Mouse (Mus musculus) mouse embryonic stem cell (cell line): ENCODE measurements around the gene Sgsm3.
"Not testable (repeated sequence)": the region's sequence is repeated elsewhere in the genome, so short reads cannot be mapped to it uniquely, and the experiment has no call there.

ENCODE experiments used
- in situ Hi-C, 2 experiments: fragments of 300-500 bp; cut with MboI; formaldehyde crosslinking; loops; 1 replicate in 1 of 2; 3 replicates in 1 of 2; pipeline ENCODE4 v1.14.3; 2019 to 2020; ENCODE audit warnings: low sequenced_read_pairs in 2 of 2, low pct_unique_long_range_greater_than_20kb in 1 of 2, mixed read lengths in 1 of 2; ENCODE audit not compliant: unreplicated experiment in 1 of 2

Gene Sgsm3

DNA sequence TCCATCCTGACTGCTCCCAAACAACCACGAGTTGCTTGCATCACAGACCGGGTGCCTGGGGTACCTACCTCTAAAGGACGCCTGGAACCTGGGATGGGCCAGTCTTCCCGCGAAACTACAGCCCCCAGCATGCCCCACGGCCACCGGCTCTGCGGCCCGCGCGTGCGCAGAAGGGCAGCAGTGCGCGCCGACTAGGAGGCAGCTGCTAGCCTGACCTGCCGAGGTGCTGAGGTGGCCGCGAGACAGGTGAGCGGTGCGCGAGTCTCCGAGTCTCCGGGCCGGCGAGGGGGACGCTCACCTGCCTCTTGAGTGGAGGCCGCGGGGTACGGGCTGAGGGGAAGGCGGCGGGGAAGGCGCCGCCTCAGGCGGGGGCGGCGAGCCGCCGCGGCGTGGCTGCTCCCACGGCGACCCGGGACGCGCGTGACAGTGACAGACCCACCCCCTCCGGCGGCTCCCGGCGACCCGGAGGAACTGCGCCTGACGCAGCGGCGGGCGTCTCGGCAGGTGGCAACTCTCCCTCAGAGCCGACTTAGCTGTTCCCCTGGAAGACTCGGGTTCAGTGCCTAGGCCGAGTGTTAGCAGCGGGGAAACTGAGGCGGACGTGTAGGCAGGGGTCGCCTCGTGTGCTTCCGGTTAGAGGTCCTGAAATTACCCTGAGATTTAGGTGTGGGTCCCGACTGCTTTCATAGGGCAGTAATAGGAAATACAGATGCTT is at the start of gene Sgsm3:
TSS of gene Sgsm3 (plus strand) at position 146 of the 715 bp plus-strand sequence.
- in situ Hi-C loops: no loop called here

DNA sequence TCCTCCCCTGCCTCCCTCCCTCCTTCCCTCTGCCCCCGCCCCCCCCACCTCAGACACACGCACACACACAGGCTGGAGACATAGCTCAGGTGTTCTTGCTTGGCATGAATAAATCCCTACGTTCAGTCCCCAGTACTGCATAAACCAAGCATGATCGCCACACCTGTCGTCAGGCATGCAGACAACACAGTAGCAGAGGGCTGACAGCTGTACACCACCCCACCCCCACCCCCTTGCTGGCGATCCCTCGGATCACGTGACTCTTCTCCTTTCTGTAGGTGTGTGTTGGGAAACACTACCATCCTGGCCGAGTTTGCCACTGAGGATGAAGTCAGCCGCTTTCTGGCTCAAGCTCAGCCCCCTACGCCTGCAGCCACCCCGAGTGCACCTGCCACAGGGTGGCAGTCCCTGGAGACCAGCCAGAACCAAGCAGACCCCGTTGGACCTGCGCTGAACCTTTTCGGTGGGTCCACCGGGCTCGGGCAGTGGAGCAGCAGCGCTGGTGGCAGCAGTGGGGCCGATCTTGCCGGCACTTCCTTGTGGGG is 48.7 kb upstream of the Sgsm3 start:
- in situ Hi-C loops: no loop called here

DNA sequence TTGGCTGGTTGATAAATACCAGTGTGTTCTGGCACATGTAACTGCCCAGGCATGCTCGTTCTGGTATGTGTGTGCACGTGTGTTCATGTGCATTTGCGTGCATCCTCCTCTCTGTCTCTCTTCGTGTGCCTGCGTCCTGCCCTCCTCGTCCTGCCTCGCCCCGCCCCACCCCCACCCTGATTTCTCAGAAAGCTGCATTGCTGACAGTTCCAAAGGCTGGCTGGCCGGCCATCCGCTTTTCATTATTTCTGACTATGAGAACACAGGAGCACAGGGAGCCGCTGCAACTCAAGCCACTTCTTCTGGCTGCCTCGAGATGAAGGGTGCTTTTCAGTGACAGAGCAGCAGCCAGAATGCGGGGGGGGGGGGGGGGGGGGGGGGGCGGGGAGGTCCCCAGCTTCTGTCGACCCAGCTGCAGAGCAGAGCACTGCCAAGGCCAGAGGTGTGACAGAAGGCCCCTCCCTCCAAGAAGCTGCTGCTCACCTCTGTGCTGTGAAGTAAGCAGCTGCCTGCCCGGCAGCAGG is 47.5 kb upstream of the Sgsm3 start:
- in situ Hi-C loops: no loop called here

DNA sequence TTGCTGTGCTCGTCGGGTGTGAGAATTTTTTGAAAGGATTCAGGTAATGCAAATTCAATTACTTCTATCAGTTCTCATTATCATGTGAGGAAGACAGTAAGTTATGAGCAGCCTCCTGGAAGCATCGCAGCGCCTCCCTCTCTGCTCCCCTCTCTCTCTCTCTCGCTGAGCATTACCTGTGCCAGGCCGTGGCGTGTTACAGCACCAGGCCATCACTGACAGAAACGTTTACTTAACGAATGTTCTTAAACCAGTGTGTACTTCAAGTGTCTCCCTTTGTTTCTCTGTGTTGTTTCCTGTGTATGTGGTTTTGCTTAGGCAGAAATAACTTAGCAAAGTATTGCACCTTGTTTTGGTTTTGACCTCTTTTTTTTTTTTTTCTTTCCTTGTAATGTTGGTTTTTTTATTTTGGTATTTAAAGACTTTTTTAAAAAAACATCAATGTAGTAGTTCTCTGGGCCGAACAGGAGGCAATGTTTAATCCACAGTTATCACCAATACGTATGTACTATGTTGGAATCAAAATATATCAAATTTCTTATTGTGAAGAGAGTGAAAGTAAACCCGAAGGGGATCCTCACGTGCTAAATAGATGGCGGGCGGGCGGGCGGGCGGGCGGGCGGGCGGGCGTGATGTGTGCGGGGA is 46.8 kb upstream of the Sgsm3 start:
- in situ Hi-C loops: not testable (repeated sequence)

DNA sequence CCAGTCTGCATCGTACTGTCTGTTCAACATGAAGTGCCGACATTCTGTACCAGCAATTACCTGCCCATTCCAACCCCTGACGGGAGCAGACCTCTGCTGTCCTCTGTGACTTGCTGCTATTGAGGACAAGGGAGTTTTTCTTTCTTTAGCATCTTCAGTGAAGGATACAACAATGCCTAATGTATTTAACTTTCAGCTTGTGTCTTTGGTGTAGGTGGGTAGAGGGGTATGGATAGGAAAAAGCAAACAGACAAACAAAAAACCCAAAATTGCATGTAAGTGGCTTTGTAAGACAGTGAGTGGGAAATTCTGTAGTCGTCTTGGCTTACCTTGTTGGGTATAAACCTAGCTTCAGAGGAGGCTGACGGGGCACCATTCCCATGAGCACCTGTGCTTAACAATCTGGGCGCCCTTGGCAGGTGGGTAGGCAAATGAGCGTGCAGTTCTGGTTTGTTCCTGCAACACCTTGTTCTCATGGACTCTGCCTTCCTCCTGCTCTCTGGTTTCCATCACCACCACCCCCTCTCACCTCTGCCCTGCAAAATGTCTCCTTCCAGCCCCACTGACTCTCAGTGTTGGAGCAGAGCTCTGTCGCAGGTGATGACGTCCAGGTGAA is 46.1 kb upstream of the Sgsm3 start:
- in situ Hi-C loops: no loop called here

DNA sequence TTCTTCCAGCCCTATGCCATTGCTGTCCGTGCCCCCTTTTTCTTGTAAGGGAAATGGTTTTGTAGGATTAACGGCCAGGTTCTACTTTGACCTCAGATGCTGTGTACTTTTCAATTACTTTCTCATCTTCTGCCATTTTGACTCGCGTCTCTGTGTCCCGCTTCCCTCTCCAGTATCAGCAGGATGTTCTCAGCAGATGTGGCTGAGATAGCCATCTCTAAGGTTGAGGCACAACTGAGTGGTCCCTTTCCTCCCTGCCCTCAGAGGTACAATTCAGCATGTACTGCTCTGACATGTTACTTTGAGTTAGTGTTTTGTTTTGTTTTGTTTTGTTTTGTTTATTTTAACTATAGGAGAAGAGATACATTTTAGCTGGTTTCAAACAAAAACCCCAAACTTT is 42.7 kb upstream of the Sgsm3 start:
- in situ Hi-C loops: no loop called here

DNA sequence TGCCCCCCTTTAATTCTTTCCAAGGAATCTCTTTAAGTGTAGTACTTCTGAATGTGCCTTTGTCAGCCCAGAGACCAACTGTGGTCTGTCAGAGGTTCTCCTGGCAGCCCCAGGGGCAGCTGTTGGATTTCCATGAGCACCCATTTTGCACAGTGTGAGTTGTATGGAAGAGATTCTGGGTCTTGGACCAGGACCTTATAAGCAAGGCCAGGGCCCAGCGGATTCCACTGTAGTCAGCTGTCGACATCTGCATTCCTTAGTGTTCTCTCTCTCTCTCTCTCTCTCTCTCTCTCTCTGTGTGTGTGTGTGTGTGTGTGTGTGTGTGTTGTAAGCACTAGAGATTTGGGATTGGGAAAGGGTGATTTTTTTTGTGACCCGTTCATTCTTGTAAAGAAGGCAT is 40.9 kb upstream of the Sgsm3 start:
- in situ Hi-C loops: no loop called here

DNA sequence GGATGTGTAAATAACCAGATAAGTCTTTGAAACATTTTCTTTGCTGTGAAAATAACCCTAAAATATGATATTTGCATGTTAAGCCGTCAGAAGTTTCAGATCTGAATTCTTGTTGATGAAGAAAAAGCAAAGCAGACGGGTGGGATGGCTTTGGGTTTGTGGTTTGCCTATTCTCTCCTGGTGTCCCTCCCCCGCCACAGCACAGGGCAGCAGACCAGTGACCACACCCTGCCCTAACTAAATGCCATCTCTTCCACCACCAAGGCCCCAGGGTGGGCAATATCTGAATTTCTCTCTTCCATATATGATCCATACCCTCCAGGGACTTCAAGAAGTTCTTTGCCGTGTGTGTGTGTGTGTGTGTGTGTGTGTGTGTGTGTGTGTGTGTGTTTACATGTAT is 39.0 kb upstream of the Sgsm3 start:
- in situ Hi-C loops: no loop called here

DNA sequence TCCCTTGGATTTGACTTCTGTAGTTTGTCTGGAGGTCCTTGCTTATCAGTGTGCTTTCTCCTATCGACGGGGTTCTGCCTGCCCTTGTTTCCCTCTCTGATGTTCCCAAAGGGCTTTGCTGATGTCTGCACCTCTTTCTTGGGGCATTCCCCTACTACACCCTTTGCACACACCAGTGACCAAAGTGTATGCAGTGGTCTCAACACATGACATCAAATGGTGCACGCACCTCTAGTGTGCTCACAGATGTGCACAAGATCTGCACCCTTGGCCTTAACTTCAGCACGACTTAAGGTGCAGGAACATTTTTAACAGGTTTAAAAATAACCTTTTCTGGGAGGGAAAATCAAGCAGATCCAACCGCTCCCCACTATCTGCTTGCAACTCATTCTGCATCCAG is 38.2 kb upstream of the Sgsm3 start:
- in situ Hi-C loops: no loop called here

DNA sequence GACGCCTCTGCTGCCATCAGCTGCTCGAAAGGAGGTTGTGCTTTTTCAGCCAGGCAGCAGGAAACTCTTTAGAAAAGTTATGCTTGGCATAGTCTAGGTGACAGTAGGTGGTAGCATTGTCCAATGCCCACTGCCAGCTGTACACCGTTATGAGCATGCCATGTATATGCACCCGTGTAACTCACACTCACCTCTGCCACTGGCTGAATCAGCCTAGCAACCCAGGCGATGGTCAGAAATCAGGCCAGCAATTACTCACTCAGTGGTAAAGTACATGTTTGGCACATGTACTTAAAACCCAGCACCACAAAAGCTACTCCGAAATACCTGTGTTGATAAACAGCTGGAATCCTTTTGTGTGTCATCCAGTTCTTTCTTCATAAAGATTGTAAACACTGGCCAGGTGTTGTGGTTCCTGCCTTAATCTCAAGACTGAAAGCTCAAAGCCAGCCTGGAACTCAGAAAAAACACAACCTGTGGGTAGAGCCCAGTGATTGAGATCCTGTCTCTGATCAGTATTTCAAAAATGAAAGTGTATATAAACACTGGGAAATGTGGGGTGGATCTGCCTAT is 36.0 kb upstream of the Sgsm3 start:
- in situ Hi-C loops: no loop called here

DNA sequence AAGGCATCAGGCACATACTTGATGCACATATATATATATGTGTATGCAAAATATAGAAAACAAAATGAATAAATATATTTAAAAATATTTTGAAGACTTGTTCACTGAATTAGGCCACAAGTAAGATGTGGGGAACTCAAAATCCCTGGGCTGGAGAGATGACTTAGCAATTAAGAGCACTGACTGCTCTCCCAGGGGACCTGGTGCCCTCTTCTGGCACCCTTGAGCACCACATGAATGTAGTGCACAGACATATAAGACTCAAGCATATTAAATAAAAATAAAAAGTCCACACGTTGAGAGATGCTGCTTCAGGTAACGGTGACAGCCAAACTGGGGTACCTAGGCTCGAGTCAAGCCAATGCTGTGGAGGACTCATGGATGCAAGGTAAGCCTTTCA is 31.7 kb upstream of the Sgsm3 start:
- in situ Hi-C loops: no loop called here

DNA sequence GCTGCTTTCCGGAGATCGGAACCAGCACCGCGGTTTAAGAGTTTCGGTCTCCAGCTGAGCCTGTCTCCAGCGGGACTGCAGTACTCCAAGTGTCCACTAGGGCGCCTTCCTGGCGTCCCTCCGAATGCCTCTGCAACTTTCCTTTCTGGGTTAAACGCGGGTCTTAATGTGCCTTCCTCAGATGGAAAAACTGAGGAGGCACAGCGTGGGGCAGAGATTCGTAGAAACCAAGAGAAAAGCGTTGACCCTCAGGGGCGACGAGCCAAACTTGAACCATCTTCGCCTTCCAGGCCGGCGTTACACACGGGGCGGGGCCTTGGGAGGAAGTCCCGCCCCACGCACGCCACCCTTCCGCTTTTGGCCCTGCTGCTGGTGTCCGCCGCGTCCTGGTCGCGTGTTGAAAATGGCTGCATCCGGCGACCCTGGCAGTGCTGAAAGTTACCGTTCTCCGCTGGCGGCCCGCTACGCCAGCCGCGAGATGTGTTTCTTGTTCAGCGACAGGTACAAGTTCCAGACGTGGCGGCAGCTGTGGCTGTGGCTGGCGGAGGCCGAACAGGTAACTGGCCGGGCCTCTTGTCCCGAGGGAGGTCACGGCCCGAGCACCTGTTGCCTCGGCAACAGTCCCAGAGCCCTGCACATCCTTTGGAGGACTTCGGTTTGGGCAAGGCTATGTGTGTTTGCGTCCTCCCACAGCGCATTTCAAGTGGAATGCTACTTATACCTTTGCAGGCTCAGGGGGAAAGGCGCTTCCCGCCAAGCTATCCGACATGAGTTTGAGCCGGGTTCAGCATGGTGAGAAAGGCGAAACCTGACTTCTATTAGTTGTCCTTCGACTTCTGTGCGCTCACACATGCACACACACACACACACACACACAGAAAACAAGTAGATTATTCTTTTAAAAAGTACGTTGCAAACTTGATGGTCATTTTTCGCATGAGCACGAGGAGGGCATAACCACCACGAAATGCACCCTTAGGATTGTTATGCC is 29.1 kb upstream of the Sgsm3 start, which contains the start of gene Adsl:
TSS of gene Adsl (plus strand) at position 346 of the 991 bp plus-strand sequence.
- in situ Hi-C loops: no loop called here

DNA sequence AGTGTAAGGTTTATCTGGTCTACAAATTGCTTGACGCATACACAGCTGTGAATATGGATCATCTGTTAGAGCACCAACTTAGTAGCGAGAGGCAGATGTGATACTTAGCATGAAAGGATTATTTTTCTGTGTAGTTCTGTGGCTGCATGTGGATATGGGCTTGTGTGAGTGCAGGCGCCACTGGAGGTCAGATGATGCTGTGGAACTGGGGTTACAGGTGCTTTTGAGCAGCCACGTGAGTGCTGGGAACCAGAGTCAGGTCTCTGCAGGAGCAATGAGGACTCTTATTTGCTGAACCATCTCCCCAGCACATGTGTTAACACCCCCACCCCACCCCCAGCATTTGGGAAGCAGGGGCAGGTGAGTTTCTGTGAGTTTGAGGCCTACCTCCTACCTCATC is 28.1 kb upstream of the Sgsm3 start:
- in situ Hi-C loops: no loop called here

DNA sequence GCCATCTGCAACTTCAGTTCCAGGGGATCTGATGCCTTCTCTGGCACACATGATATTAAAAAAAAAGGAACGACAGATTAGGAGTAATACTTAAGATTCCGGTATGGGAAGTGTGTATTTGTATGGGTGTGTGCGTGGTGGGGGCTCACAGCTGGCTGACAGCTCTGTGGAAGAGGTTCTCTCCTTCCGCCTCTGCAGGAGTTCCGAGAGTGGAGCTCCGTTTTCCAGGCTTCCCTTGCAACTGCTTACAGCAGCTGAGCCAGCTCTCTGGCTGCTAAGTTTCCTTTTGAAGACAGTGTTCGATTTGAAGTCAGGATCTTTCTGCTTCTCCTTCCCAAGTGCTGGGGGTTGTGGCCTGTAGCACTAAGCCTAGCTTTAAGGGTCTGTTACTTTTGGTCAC is 27.5 kb upstream of the Sgsm3 start:
- in situ Hi-C loops: no loop called here

DNA sequence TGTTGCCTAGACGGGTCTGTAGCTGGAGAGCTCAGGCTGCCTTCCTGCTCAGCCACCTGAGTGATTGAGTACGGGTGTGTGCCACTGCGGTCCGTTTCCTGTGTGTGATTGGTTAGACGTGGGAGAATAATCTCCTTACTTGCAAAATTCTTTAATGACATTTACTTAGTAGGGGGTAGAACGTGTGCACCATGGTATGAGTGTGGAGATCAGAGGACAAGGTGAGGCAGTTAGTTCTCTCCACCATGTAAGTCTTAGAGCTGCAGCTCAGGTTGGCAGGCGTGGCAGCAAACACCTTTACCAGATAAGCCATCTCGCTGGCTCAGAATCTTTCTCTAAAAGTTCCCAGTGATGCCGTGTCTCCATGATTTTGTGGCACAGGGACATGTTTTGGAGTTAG is 23.6 kb upstream of the Sgsm3 start:
- in situ Hi-C loops: no loop called here

DNA sequence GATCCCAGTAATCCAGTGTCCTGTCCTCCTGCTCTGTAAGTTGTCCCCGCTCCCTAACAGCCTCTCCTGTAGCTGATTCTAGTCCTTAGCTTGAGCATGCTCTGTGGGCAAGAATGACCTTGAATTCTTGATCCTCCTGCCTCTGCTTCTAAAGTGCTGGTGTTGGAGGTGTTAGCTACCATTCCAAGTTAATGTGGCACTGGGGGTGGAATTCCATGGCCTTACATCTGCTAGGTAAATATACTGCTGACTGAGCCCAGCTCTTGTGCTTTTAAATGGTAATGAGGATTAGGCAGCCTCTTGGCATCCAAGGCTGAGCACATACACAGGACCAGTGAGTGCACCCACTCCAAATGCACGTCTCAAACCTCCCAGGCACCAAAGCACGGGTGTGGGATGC is 22.7 kb upstream of the Sgsm3 start:
- in situ Hi-C loops: no loop called here

DNA sequence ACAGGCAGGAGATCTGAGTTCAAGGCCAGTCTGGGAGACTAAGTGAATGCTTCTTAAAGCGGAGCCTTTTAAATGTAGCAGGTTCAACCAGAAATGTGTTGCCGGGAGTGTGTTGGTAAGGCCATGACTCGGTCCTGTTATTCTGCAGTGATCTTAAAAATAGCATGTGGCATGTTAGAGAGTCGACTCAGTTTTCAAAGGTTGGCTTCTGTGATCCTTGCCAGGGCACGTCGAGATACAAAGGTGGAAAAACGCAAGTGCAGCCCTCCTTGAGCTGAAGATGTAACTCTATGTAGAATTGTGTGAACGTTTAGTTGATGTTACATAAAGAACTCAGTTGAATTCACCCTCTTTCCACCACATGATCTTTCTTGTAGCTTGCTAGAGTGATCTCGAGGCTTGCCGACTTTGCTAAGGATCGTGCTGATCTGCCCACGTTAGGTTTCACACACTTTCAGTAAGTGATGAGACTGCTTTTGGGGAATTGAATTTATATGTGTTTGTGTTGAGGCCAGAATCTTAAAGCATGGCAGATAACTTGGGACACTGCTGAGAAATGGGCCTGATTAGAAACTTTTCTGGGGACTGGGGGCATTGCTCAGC is 21.6 kb upstream of the Sgsm3 start:
- in situ Hi-C loops: no loop called here

DNA sequence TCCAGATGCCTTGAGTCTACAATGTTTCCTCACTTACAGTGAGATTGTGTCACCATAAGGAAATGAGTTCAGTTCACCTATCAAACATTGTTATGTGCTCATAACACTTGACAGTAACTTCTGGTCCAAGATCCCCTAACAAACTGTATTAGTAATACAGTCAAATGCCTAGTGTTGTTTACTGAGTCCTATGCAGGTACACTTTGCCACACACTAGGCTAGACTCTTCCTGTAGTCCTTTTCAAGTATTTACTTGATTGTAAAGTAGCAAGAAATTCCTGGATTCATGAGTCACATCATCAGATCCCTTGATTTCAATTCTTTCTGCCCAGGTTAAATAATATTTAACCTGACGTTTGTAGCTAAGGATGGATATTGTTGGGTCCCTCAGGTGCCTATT is 8.2 kb upstream of the Sgsm3 start:
- in situ Hi-C loops: no loop called here
